Mouse (Mus musculus): ENCODE data around the gene Spock1.

GRCm38 (mm10) chr13:57418781-57419180, 489.4 kb downstream of the Spock1 start:
- no peak for TF ChIP-seq EP300 (optimal IDR thresholded peaks at IDR 0.05)
- TF ChIP-seq CTCF (IDR thresholded peaks at IDR 0.05; ENCODE audit: low read depth): no peak

Data from stomach, postnatal 0 days (tissue).